Mouse (Mus musculus): ENCODE data around the gene Tec.

The Tec gene

GRCm38 (mm10) chr5:72868091-72868875 lies at the start of gene Tec:
Tec (minus strand) TSS chr5:72868483.
- DNase-seq: peak; percentile 81 to 82

- DNase-seq: no peak
Measured at GRCm38 (mm10) chr5:72916851-72917250, 48.6 kb upstream of the Tec start.

GRCm38 (mm10) chr5:72916048-72916447 lies 47.8 kb upstream of the Tec start:
- no peak for DNase-seq

- DNase-seq: peak; percentile 42 to 53
Measured at GRCm38 (mm10) chr5:72914633-72915561, 46.6 kb upstream of the Tec start.

- peak; percentile 94 to 95 for DNase-seq
Measured at GRCm38 (mm10) chr5:72913648-72914557, 45.6 kb upstream of the Tec start, which contains the start of gene Slain2. Slain2 (plus strand) TSS chr5:72914304.

GRCm38 (mm10) chr5:72911284-72911683 lies 43.0 kb upstream of the Tec start:
- no peak for DNase-seq

- no peak for DNase-seq
Measured at GRCm38 (mm10) chr5:72910373-72910772, 42.1 kb upstream of the Tec start.

- DNase-seq: no peak
Measured at GRCm38 (mm10) chr5:72909363-72909762, 41.1 kb upstream of the Tec start.

GRCm38 (mm10) chr5:72908324-72908936 lies 40.1 kb upstream of the Tec start:
- no peak for DNase-seq

- DNase-seq: no peak
Measured at GRCm38 (mm10) chr5:72907402-72907801, 39.1 kb upstream of the Tec start.

- no peak for DNase-seq
Measured at GRCm38 (mm10) chr5:72904903-72905790, 36.9 kb upstream of the Tec start.

GRCm38 (mm10) chr5:72902876-72903516 lies 34.7 kb upstream of the Tec start:
- no peak for DNase-seq

- no peak for DNase-seq
Measured at GRCm38 (mm10) chr5:72902312-72902711, 34.0 kb upstream of the Tec start.

GRCm38 (mm10) chr5:72901866-72902265 lies 33.6 kb upstream of the Tec start:
- DNase-seq: no peak

GRCm38 (mm10) chr5:72899255-72899654 lies 31.0 kb upstream of the Tec start:
- DNase-seq: no peak

- DNase-seq: no peak
Measured at GRCm38 (mm10) chr5:72897998-72898397, 29.7 kb upstream of the Tec start.

- DNase-seq: no peak
Measured at GRCm38 (mm10) chr5:72896478-72897279, 28.4 kb upstream of the Tec start.

GRCm38 (mm10) chr5:72895261-72895660 lies 27.0 kb upstream of the Tec start:
- no peak for DNase-seq

- DNase-seq: no peak
Measured at GRCm38 (mm10) chr5:72893987-72894386, 25.7 kb upstream of the Tec start.

GRCm38 (mm10) chr5:72891534-72891933 lies 23.3 kb upstream of the Tec start:
- DNase-seq: peak; percentile 14 to 19
